Mouse (Mus musculus): ENCODE results near the gene Serp1.
"Not testable (repeated sequence)": the region's sequence is repeated elsewhere in the genome, so short reads cannot be mapped to it uniquely, and the experiment has no call there.

The Serp1 gene

GRCm38 (mm10) chr3:58503720-58504333 lies 21.9 kb downstream of the Serp1 start:
- no peak for DNase-seq

- DNase-seq = no peak
Observed at GRCm38 (mm10) chr3:58501961-58502360, 23.7 kb downstream of the Serp1 start.

- no peak for DNase-seq
Observed at GRCm38 (mm10) chr3:58493621-58494020, 32.1 kb downstream of the Serp1 start.

- DNase-seq = no peak
Observed at GRCm38 (mm10) chr3:58490787-58491186, 34.9 kb downstream of the Serp1 start.

- DNase-seq = no peak
Observed at GRCm38 (mm10) chr3:58487999-58488775, 37.5 kb downstream of the Serp1 start.

GRCm38 (mm10) chr3:58487121-58487520 lies 38.6 kb downstream of the Serp1 start:
- DNase-seq = no peak

- DNase-seq = no peak
Observed at GRCm38 (mm10) chr3:58485883-58486282, 39.8 kb downstream of the Serp1 start.

GRCm38 (mm10) chr3:58478755-58479455 lies 46.8 kb downstream of the Serp1 start:
- no peak for DNase-seq

- DNase-seq = not testable (repeated sequence)
Observed at GRCm38 (mm10) chr3:58475298-58475697, 50.4 kb downstream of the Serp1 start.
